Mouse (Mus musculus) erythroblast, embryonic 14.5 days (primary cell): Measurements from ENCODE around the gene Rabac1.

ENCODE experiments used
- GATA1 ChIP-seq: IDR thresholded peaks from 2 replicates; pipeline ENCODE4 v1.6.1; 2012; ENCODE audit warnings: low read length, inconsistent platforms, mixed read lengths
- TAL1 ChIP-seq: IDR thresholded peaks from 3 replicates; pipeline ENCODE4 v1.6.1; 2012; ENCODE audit warnings: low read length, inconsistent platforms, mixed read lengths

- no peak for TF ChIP-seq GATA1
- TF ChIP-seq TAL1 = no peak
Observed at GRCm38 (mm10) chr7:24967966-24968365, 4.6 kb downstream of the Rabac1 start.
